Mouse (Mus musculus) liver, postnatal 0 days (tissue): ENCODE measurements around the gene Slc16a12.

ENCODE experiments used
- CTCF ChIP-seq: sonication (generic); IDR thresholded peaks from 2 replicates; pipeline ENCODE4 v1.5.1; 2016; ENCODE audit warnings: antibody characterized with exemption, low read depth
- EP300 ChIP-seq: IDR thresholded peaks from 2 replicates; pipeline ENCODE4 v1.6.1; 2016; ENCODE audit warnings: antibody characterized with exemption, low read depth, mild to moderate bottlenecking

- TF ChIP-seq CTCF (no peak), EP300 (no peak)
Observed at GRCm38 (mm10) chr19:34731356-34731755, 15.7 kb downstream of the Slc16a12 start.
